In the genomic region with DNA sequence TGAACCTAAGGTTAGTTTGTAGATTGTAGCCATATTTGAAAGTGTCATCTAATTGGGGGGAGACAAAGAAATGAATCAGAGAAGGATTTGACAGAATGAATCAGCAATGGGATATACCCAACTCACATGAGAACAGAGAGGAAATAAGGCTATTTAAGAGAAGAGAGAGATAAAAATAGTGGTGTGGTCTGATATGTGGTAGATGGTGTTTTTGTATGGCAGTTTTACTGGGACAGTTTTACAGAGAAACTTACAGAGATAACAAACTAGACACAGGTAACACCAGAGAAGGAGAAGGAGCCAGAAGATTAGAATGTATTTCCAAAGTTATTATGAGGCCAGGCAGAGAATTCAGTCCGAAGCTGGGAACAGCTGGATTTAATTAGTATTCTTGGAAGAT, we compare ENCODE assay signal across 16 mouse cellular contexts.
"Had no signal": no experiment of that assay in that cellular context is flagged by ENCODE, and none has a peak within 500 bp of the region (broad histone marks: within the 10 kb centered on the region; RNA-seq: fewer than 3 reads in every experiment).

No protein-coding gene starts in this region.

- H3K27me3 ChIP-seq: neural tube, embryonic 13.5 days; neural tube, embryonic 15.5 days; stomach, embryonic 15.5 days had no signal

- H3K9me3 ChIP-seq: neural tube, embryonic 13.5 days; neural tube, embryonic 15.5 days; stomach, embryonic 15.5 days had no signal

- DNase-seq: retina, postnatal 1 day; right cerebral cortex, adult 18-20 months; right cerebral cortex, postnatal 14 days; right cerebral cortex, postnatal 25 days; right cerebral cortex, postnatal 4 days; spleen, adult 18-20 months; thymus, adult 18-20 months; thymus, adult 2 months; thymus, postnatal 14 days; thymus, postnatal 25 days; thymus, postnatal 36 days; thymus, postnatal 4 days had no signal

- H3K9ac ChIP-seq: neural tube, embryonic 13.5 days; neural tube, embryonic 15.5 days; stomach, embryonic 15.5 days had no signal

- H3K4me1 ChIP-seq: neural tube, embryonic 13.5 days; neural tube, embryonic 15.5 days; stomach, embryonic 15.5 days had no signal

- H3K36me3 ChIP-seq: neural tube, embryonic 13.5 days; neural tube, embryonic 15.5 days; stomach, embryonic 15.5 days had no signal

- H3K4me2 ChIP-seq: neural tube, embryonic 13.5 days; neural tube, embryonic 15.5 days; stomach, embryonic 15.5 days had no signal

- H3K4me3 ChIP-seq: neural tube, embryonic 13.5 days; neural tube, embryonic 15.5 days; stomach, embryonic 15.5 days had no signal

- H3K27ac ChIP-seq: neural tube, embryonic 13.5 days; neural tube, embryonic 15.5 days; stomach, embryonic 15.5 days; stomach, postnatal 0 days had no signal
